Mouse (Mus musculus) forebrain, postnatal 0 days (tissue): Measurements from ENCODE around the gene Nadsyn1. TPM values are rescaled to one million over a fixed set of nuclear protein-coding genes. Genes with fewer than 3 reads are reported as not detected.

ENCODE experiments used
- ATAC-seq: fragments of 200-750 bp; cut with Nextera tagmentation; 2 replicates; pipeline ENCODE4 v1.8.0; 2017; ENCODE audit warnings: mild to moderate bottlenecking, moderate library complexity
- DNase-seq: peaks from one replicate; pipeline ENCODE4 v3.0.0-alpha.2; 2015
- H3K27ac ChIP-seq: fragments of 300-500 bp; sonication (generic); 2 replicates; pipeline ENCODE4 v1.5.1; 2014; ENCODE audit warnings: low read depth, mild to moderate bottlenecking, antibody characterized with exemption, low read length, moderate library complexity, mixed read lengths
- H3K27me3 ChIP-seq: fragments of 300-500 bp; sonication (generic); 2 replicates; pipeline ENCODE4 v1.6.1; 2014; ENCODE audit warnings: mild to moderate bottlenecking, low read length, mixed read lengths; ENCODE audit not compliant: insufficient read depth
- H3K36me3 ChIP-seq: fragments of 300-500 bp; sonication (generic); 2 replicates; pipeline ENCODE4 v1.6.1; 2014; ENCODE audit warnings: mild to moderate bottlenecking, moderate library complexity; ENCODE audit not compliant: insufficient read depth
- H3K4me1 ChIP-seq: fragments of 300-500 bp; sonication (generic); 2 replicates; pipeline ENCODE4 v1.6.1; 2014; ENCODE audit warnings: antibody characterized with exemption; ENCODE audit not compliant: insufficient read depth
- H3K4me2 ChIP-seq: fragments of 300-500 bp; sonication (generic); 2 replicates; pipeline ENCODE4 v1.6.1; 2014; ENCODE audit warnings: low read depth, mild to moderate bottlenecking, moderate library complexity
- H3K4me3 ChIP-seq: fragments of 300-500 bp; sonication (generic); 2 replicates; pipeline ENCODE4 v1.5.1; 2014; ENCODE audit warnings: low read depth, low read length, mixed read lengths
- H3K9ac ChIP-seq: fragments of 300-500 bp; sonication (generic); 2 replicates; pipeline ENCODE4 v1.6.1; 2014; ENCODE audit warnings: mild to moderate bottlenecking
- H3K9me3 ChIP-seq: fragments of 300-500 bp; sonication (generic); 2 replicates; pipeline ENCODE4 v1.6.1; 2016; ENCODE audit warnings: low read length
- CTCF ChIP-seq: sonication (generic); IDR thresholded peaks from 2 replicates; pipeline ENCODE4 v1.5.1; 2016; ENCODE audit warnings: antibody characterized with exemption, control low read depth, low read depth
- WGBS: fragments of 180-500 bp; shearing (Covaris S2); extraction: QIAGEN DNeasy Blood & Tissue Kit; methylation state at CpG from one replicate; pipeline ENCODE4 v1.1.7; 2014; 5-methylcytosine and 5-hydroxymethylcytosine counted together
- polyA plus RNA-seq: library from polyadenylated mRNA; unstranded; fragments of >200 nt; fragmentation: Nextera tagmentation; extraction: Ambion mirVana; gene quantifications from 2 replicates; pipeline ENCODE4 v1.2.1, GENCODE M21; 2015
- total RNA-seq: library from RNA; depleted of rRNA; stranded (reverse); fragments of >200 nt; gene quantifications from 2 replicates; pipeline ENCODE4 v1.2.3, GENCODE M21; 2014

Nadsyn1 gene
- total and polyA plus RNA-seq, 2 experiments from 2014 or later, result 3.5 to 7.9 TPM

- no peak overlapping the region for H3K4me3 ChIP-seq
- no peak overlapping the region for H3K4me2 ChIP-seq
- H3K27ac ChIP-seq, result no peak overlapping the region
- H3K9ac ChIP-seq, result no peak overlapping the region
- no peaks in the 10 kb centered on the region for H3K36me3 ChIP-seq
- no peak for TF ChIP-seq CTCF
- H3K27me3 ChIP-seq, result peaks cover 5% of the 10 kb centered on the region; the same call in 1 of the 2 replicates
- 77% methylated on average over 19 of the region's 19 CpGs for WGBS
- H3K9me3 ChIP-seq, result no peaks in the 10 kb centered on the region
- no peaks in the 10 kb centered on the region for H3K4me1 ChIP-seq
- DNase-seq (no peak), ATAC-seq (no peak)
Measured at GRCm38 (mm10) chr7:143764876-143765530, 57.6 kb downstream of the Nadsyn1 start.

- Histone ChIP-seq H3K4me2 (no peak overlapping the region), H3K27ac (no peak overlapping the region), H3K4me1 (no peaks in the 10 kb centered on the region), H3K9ac (no peak overlapping the region), H3K9me3 (no peaks in the 10 kb centered on the region), H3K36me3 (no peaks in the 10 kb centered on the region), H3K4me3 (no peak overlapping the region), H3K27me3 (peaks cover 5% of the 10 kb centered on the region; the same call in 1 of the 2 replicates)
- peak; percentile 91 for TF ChIP-seq CTCF
- WGBS, result 19% methylated on average over 3 of the region's 3 CpGs
- ATAC-seq, result peak; percentile 23; the same call in 1 of the 2 replicates
- peak; percentile 75 for DNase-seq
Measured at GRCm38 (mm10) chr7:143763794-143764193, 58.9 kb downstream of the Nadsyn1 start.

GRCm38 (mm10) chr7:143758956-143759355, 63.7 kb downstream of the Nadsyn1 start:
- ATAC-seq (no peak), DNase-seq (no peak)
- no peaks in the 10 kb centered on the region for H3K9me3 ChIP-seq
- no peaks in the 10 kb centered on the region for H3K36me3 ChIP-seq
- WGBS, result 44% methylated on average over 3 of the region's 3 CpGs
- no peaks in the 10 kb centered on the region; the same call in 1 of the 2 replicates for H3K27me3 ChIP-seq
- TF ChIP-seq CTCF, result no peak
- no peak overlapping the region for H3K9ac ChIP-seq
- H3K4me1 ChIP-seq, result peaks cover 4% of the 10 kb centered on the region; the same call in 1 of the 2 replicates
- H3K4me3 ChIP-seq, result no peak overlapping the region
- no peak overlapping the region for H3K4me2 ChIP-seq
- no peak overlapping the region for H3K27ac ChIP-seq

- 67% methylated on average over 3 of the region's 3 CpGs for WGBS
- H3K9ac ChIP-seq, result no peak overlapping the region
- H3K4me1 ChIP-seq, result peaks cover 4% of the 10 kb centered on the region; the same call in 1 of the 2 replicates
- no peak for TF ChIP-seq CTCF
- no peaks in the 10 kb centered on the region for H3K36me3 ChIP-seq
- peak overlapping the region; percentile 68; the same call in 1 of the 2 replicates for H3K4me2 ChIP-seq
- DNase-seq, result no peak
- H3K27me3 ChIP-seq, result no peaks in the 10 kb centered on the region; the same call in 1 of the 2 replicates
- ATAC-seq, result no peak
- no peak overlapping the region for H3K27ac ChIP-seq
- no peak overlapping the region for H3K4me3 ChIP-seq
- H3K9me3 ChIP-seq, result no peaks in the 10 kb centered on the region
Measured at GRCm38 (mm10) chr7:143757696-143758095, 65.0 kb downstream of the Nadsyn1 start.

GRCm38 (mm10) chr7:143757027-143757390, 65.6 kb downstream of the Nadsyn1 start:
- no peak overlapping the region for H3K27ac ChIP-seq
- H3K4me1 ChIP-seq, result peaks cover 4% of the 10 kb centered on the region; the same call in 1 of the 2 replicates
- WGBS, result 4% methylated on average over 15 of the region's 15 CpGs
- peak overlapping the region; percentile 68 for H3K4me2 ChIP-seq
- H3K27me3 ChIP-seq, result no peaks in the 10 kb centered on the region; the same call in 1 of the 2 replicates
- no peaks in the 10 kb centered on the region for H3K9me3 ChIP-seq
- H3K4me3 ChIP-seq, result peak overlapping the region; percentile 33
- peak; percentile 80 for DNase-seq
- peak overlapping the region; percentile 37; the same call in 1 of the 2 replicates for H3K9ac ChIP-seq
- peak; percentile 36 for TF ChIP-seq CTCF
- peak; percentile 98 for ATAC-seq
- H3K36me3 ChIP-seq, result no peaks in the 10 kb centered on the region

- DNase-seq (no peak), ATAC-seq (no peak)
- no peaks in the 10 kb centered on the region for H3K36me3 ChIP-seq
- 31% methylated on average over 22 of the region's 22 CpGs for WGBS
- H3K27ac ChIP-seq, result no peak within 1 kb of the TSS
- no peaks in the 10 kb centered on the region for H3K9me3 ChIP-seq
- peak within 1 kb of the TSS; percentile 37; the same call in 1 of the 2 replicates for H3K9ac ChIP-seq
- H3K4me1 ChIP-seq, result peaks cover 4% of the 10 kb centered on the region; the same call in 1 of the 2 replicates
- peak within 1 kb of the TSS; percentile 68 for H3K4me2 ChIP-seq
- no peak for TF ChIP-seq CTCF
- no peaks in the 10 kb centered on the region; the same call in 1 of the 2 replicates for H3K27me3 ChIP-seq
- H3K4me3 ChIP-seq, result peak within 1 kb of the TSS; percentile 33
Measured at GRCm38 (mm10) chr7:143756125-143757026, 66.3 kb downstream of the Nadsyn1 start, which contains the start of gene Osbpl5. Osbpl5 (minus strand) TSS chr7:143756985.
